Mouse (Mus musculus) cerebellum, postnatal 4 days (tissue): ENCODE measurements around the gene Peli1.

Source experiments
- DNase-seq, 2 experiments: peaks; one replicate each; pipeline ENCODE4 v3.0.0; 2022; ENCODE audit warnings: low spot score in 2 of 2, mixed read lengths in 1 of 2

Gene Peli1

GRCm38 (mm10) chr11:21092621-21093020 lies 1.5 kb downstream of the Peli1 start:
- no peak for DNase-seq

DNA sequence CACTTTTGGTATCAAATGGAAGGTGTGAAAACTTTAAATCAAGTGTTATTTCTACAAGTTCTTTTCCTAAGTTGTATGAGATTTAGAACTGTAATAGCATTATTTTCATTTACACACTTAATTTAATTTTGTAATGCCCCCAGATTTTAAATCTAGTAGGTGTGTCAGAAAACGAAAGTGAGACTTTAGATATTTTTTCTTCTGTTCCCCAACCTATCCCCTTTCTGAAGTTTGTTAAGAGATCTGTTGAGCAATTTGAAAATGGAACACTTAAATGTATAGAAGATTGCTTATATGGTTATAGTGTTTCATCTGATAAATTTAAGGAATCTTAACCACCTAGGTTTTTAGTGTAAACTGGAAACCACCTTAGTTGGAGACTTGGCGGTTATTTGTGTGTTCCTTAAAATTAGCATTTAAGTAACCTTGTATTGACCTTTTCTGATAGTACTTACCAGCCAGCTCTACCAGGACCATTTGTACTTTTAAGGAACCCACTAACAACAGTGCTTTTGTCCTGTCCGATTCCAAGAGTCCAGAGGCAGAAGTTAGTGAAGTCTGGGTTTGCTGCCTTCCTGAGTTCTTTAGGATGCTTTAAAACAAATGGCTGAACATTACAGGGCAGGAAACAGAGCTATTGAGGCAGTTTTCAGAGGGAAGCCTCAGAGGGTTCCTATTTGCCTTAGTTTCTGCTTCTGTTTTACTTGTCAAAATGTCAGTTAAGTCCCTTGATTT lies 2.2 kb downstream of the Peli1 start:
- DNase-seq, result no peak

DNA sequence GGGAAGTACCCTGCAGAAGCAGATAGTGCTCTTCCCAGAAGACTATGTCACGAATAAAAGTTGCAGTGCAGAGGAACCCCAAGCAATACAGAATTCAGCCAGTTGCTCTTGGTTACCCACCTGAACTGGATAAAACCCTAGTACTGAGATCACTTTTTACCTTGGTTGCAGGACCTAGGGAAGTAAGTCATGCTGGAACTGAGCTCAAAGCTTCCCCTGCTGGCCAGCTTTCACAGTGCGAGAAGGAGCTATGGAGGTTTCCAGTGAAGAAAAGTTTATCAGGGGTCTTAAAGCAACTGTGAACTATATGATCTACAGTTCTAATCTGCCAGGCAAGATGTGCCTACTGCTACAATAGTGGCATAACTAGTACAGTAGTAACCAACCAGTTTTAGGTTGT lies 5.5 kb downstream of the Peli1 start:
- no peak for DNase-seq

- no peak for DNase-seq
These were observed 7.4 kb downstream of the Peli1 start for GRCm38 (mm10) chr11:21098457-21098856.

GRCm38 (mm10) chr11:21100704-21101103 lies 9.6 kb downstream of the Peli1 start:
- no peak for DNase-seq

DNA sequence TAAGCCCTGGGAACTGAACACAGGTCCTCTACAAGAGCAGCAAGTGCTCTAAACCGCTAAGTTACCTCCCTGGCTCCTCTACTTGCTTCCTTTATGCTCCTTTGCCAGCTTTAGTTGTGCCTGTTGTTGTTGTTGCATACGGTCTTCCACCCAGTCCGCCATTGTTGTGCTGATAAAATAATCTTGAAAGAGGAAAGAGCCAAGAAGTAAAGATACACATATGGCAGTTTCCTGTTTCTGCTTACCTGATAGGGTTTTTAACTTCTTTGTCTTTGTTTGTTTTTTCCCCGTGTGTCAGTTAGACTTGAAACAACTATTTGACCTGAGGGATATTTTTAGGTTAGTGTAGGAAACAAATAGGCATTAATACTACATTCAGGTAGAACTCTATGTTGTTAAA lies 10.2 kb downstream of the Peli1 start:
- no peak for DNase-seq

GRCm38 (mm10) chr11:21102273-21103005 lies 11.3 kb downstream of the Peli1 start:
- DNase-seq, result no peak

GRCm38 (mm10) chr11:21103186-21103585 lies 12.1 kb downstream of the Peli1 start:
- no peak for DNase-seq

DNA sequence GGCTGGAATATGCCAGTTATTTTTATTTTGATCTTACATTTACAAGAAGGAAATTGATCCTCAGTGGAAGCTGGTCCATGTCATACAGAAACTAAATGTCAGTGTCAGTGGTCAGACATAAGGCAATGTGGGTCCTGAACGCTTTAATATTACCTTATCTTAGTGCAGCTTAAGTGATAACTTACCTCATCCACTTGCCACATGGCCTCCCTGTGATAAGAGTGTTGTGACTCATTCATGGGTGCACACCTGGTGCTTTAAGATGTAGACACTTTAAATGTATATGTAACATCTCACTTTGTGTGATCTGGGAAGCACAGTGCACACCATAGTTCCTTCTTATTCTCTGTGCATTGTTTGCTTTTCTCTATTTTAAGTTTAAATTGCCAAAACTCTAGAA lies 14.3 kb downstream of the Peli1 start:
- DNase-seq, result no peak

DNA sequence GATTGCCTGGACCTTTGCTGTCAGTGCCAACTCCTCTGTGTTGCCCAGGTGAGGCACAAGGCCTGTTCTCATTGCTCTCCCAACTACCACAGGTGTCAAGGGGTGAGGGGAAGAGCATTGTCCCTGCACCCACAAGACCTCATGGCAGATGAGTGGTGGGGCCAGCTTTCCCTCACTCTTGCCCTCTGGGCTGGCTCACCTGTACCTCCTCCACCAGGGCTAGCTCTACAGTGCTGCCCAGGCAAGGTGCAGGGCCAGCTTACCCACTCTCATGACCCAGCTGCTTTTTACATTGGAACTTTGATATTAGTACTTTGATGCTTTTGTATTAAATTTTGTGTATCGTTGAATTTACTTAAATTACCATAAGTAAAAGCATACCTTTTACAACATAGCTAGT lies 16.0 kb downstream of the Peli1 start:
- DNase-seq, result no peak

GRCm38 (mm10) chr11:21109279-21109678 lies 18.2 kb downstream of the Peli1 start:
- DNase-seq, result no peak

DNA sequence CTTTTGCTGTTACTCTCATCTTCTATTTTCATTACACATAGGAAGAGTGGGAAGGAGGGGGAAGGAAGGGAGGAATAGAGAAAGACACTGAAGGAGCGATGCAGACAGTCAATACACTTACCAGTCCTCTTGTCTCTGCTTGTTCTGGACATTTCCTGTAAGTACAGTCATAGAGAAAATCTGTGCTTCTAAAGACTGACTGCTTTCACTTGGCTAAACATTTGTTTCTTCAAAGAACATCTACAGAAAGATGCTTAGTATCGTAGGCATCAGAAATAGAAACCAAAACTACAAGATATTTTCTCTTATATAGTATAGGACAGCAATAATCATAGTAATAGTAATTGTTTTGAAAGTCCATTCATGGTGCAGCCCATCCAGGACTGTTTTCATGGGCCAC lies 23.4 kb downstream of the Peli1 start:
- no peak for DNase-seq

GRCm38 (mm10) chr11:21115804-21116203 lies 24.7 kb downstream of the Peli1 start:
- no peak for DNase-seq

DNA sequence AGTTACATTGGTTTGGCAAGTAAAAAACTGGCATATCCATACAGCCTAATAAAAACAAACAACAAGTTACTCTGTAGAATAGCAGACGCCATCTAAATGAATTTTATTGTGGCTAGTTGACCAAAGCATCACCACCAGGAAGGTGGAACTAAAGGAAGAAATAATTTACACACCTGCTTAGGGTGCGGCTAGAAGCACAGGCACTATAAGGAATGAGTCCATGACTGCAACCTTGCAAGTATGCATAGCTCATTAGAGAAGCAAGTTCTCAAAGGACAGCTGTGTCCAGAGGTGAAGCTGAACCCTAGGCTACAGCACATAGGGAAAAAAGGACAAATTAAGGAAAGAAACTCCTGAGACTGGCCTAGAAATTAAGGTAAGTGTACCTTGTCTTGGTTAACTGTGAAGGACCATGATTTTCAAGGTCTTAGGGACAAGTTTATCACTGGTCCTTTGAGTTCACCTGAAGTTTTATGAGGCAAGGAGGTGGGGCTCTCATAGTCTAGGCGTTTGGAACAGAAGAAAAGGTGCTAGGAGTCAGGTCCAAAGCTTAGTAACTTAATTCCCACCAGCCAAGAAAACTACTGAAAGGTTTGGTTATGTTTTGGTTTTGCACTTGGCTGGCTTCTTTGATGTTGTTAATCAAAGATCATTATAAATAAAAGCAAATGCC lies 25.7 kb downstream of the Peli1 start:
- no peak for DNase-seq

DNA sequence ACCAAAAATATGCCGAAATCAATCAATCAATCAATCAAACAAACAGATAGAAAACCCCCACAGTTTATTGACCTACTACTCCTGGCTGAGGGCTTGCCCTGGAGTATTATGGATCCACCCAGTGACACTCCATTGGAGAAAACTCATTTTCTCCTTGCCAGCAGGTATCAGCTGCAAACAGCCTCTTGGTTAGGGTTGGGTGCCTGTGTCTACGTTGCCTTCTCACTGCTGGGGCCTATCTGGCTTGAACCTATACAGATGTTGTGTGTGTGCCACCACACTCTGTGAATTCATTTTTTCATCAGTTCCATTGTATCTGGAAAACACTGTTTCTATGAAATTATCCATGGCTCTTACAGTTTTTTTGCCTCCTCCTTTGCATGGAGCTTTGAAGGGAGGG lies 30.6 kb downstream of the Peli1 start:
- no peak for DNase-seq

DNA sequence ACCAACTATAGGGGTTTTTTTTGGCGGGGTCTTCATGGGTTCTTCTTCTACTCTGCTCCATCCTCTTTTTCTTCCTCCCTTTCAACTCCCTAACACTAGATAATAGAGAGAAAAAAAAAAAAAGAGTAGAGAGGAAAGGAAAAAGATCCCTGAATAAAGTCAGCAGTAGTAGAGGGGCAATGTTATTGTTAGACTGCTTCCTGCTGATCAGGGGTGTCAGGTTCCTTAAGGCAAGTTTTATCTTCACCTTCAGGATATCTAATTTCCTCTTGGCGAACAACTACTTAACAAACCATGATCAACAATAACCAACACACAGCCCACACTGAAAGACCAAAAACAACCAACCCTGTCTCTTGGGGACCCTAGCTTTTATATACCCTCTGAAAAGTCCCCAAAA lies 31.3 kb downstream of the Peli1 start:
- no peak for DNase-seq

DNA sequence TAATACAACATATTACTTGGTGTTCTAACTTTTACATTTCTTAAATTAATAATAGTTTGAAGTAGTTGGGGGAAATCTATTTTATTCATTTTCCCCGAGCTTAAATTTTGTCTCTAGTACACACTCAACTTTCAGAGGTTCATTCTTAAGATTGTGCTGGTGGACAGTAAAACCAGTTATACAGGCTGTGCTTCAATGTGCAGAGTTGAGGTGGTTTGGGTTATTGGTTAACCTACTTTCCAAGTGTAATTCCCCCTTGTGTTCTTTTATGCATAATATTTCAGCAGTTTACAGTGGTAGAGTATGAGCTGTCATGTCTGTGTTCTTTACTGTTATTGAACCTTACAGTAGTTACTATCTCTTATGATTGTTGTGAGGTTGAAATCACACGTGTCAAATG lies 40.6 kb downstream of the Peli1 start:
- no peak for DNase-seq

DNA sequence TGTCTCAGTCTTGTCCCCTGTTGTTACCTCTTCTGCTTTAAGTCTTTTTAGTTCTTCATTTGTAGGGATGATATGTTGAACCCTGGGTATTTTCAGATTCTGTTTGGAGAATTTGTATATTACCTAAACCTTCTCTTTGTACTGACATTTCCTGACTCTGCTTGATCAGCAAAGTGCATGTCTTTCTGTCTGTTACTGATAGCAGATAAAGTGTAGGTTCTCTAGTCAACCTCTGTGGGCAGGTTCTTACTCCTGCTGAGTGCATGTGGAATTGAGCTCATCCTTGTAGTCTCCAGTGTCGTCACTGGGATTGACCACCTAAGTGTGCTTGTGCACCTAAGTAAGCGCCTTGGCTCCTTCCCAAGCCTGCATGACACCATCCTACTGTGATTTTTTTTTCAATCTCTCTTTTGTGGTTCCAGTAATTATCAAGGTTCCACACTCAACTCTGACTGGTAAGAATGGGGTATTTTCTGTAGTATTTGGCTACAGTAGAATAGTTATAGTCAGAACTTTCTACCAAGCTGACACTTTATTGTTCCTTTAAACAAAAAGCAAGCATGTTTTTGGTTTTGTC lies 43.9 kb downstream of the Peli1 start:
- no peak for DNase-seq

DNA sequence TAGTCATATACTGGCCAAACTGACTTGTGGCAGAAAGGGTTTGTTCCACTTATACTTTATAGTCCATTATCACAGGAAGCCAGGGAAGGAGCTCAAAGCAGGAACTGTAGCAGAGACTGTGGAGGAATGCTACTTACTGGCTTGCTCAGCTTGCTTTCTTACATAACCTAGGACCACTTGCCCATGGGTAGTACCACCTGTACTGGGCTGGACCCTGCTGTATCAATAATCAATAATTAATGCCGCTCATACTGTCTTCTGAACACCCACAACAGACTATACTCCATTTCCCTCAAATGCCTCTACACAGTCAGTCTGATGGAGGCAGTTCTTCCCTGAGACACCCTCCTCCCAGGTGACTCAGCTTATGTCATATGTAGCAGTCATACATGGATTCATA lies 48.4 kb downstream of the Peli1 start:
- DNase-seq, result no peak

GRCm38 (mm10) chr11:21141242-21141641 lies 50.2 kb downstream of the Peli1 start:
- no peak for DNase-seq

GRCm38 (mm10) chr11:21141755-21142154 lies 50.7 kb downstream of the Peli1 start:
- no peak for DNase-seq

DNA sequence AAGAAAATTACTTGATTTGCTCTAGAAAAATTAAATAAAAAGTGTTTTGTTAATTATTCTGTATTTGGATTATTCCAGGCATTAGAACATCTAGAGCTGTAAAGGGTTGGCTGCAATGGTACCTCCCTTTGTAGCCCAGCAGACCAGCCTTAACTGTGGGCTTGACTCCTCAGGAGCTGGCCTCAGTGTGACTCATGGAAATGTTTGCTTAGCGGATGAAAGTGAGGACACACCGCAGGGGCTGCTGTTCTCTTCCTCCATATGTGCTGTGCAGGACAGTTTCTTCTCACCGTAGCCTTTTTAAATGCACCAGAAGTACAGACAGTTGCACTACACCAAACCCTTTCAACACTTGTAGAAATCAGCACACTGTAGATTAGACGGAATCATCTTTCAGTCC lies 58.4 kb downstream of the Peli1 start:
- DNase-seq, result no peak

DNA sequence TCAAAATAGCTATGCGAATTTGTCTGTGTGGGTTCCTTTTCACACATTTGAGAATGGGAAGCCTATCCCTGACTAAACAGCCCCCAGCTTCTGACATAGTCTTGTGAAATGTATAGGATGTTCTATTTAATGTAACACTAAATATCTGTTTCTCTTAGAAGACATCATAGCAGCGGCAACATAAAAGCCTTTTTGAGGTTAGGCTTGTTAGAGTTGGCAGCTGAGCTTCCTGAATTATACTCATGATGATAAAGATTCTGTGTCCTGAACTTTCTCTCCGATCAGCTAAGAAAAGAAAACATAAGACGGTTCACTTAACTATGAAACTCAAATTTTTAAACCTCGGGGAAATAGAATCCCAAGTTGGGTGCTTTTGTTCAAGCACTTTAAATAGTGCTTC lies 59.2 kb downstream of the Peli1 start:
- no peak for DNase-seq
